Mouse (Mus musculus) embryonic facial prominence, embryonic 11.5 days (tissue): ENCODE data around the gene Tlr4. TPM values are rescaled to one million over a fixed set of nuclear protein-coding genes. Genes with fewer than 3 reads are reported as not detected.
A peak's percentile ranks its signal among the peaks of the same experiment; 100 is the strongest.

Experiments
- ATAC-seq: fragments of 200-750 bp; cut with Nextera tagmentation; replicated peaks from 2 replicates; pipeline ENCODE4 v1.8.0; 2017; ENCODE audit warnings: low read depth; ENCODE audit not compliant: insufficient number of reproducible peaks, low FRiP score, low TSS enrichment
- DNase-seq: peaks from one replicate; pipeline ENCODE4 v3.0.0-alpha.2; 2015; ENCODE audit warnings: low spot score
- H3K27ac ChIP-seq: fragments of 300-500 bp; sonication (generic); replicated peaks from 2 replicates; pipeline ENCODE4 v1.5.1; 2014; ENCODE audit warnings: mild to moderate bottlenecking, low read depth, low read length, control low read depth
- H3K27me3 ChIP-seq: fragments of 300-500 bp; sonication (generic); 2 replicates; pipeline ENCODE4 v1.6.1; 2014; ENCODE audit warnings: mild to moderate bottlenecking, low read length, moderate library complexity, mixed read lengths; ENCODE audit not compliant: control insufficient read depth, insufficient read depth
- H3K36me3 ChIP-seq: fragments of 300-500 bp; sonication (generic); replicated peaks from 2 replicates; pipeline ENCODE4 v1.6.1; 2014; ENCODE audit warnings: low read depth, mild to moderate bottlenecking, low read length, moderate library complexity, mixed read lengths; ENCODE audit not compliant: control insufficient read depth, insufficient read depth
- H3K4me1 ChIP-seq: fragments of 300-500 bp; sonication (generic); 2 replicates; pipeline ENCODE4 v1.6.1; 2014; ENCODE audit warnings: low read length, mixed read lengths; ENCODE audit not compliant: control insufficient read depth, insufficient read depth
- H3K4me2 ChIP-seq: fragments of 300-500 bp; sonication (generic); 2 replicates; pipeline ENCODE4 v1.6.1; 2014; ENCODE audit warnings: low read depth, mild to moderate bottlenecking, control low read depth, low read length, moderate library complexity
- H3K4me3 ChIP-seq: fragments of 300-500 bp; sonication (generic); 2 replicates; pipeline ENCODE4 v1.5.1; 2014; ENCODE audit warnings: low read depth, low read length, control low read depth
- H3K9ac ChIP-seq: fragments of 300-500 bp; sonication (generic); replicated peaks from 2 replicates; pipeline ENCODE4 v1.6.1; 2014; ENCODE audit warnings: mild to moderate bottlenecking, control low read depth, low read length
- H3K9me3 ChIP-seq: fragments of 300-500 bp; sonication (generic); replicated peaks from 2 replicates; pipeline ENCODE4 v1.6.1; 2016; ENCODE audit warnings: mild to moderate bottlenecking, low read length, inconsistent platforms, mixed read lengths; ENCODE audit not compliant: control insufficient read depth
- WGBS: fragments of 180-500 bp; shearing (Covaris S2); extraction: QIAGEN DNeasy Blood & Tissue Kit; methylation state at CpG from one replicate; pipeline ENCODE4 v1.1.7; 2014; 5-methylcytosine and 5-hydroxymethylcytosine counted together
- polyA plus RNA-seq: library from polyadenylated mRNA; unstranded; fragments of >200 nt; fragmentation: Nextera tagmentation; extraction: Ambion mirVana; gene quantifications from 2 replicates; pipeline ENCODE4 v1.2.1, GENCODE M21; 2014

Tlr4 gene
- polyA plus RNA-seq, 1 experiment from 2014 or later = 0.90 TPM

DNA sequence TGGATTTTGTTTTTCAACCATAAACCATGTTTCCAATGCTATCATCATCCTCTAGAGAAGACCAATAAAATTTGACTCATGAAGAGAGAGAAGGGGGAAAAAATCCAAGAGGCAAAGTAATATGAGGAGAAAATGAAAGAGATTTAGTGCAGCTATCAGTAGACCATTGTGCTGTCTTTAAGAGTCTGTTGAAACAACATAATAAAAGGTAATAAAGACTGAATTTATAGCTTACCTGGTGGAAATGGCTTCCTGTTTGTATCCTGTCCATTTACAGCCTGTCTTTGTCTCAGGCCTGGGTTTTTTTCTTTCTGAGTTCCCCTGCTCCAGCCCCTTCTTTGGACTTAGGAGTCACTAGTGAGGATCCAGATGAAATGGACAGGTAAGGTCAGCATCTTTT, 81.0 kb downstream of the Tlr4 start:
- no peak overlapping the region for H3K4me2 ChIP-seq
- no peak overlapping the region for H3K27ac ChIP-seq
- DNase-seq (no peak), ATAC-seq (no peak)
- H3K27me3 ChIP-seq = no peaks in the 10 kb centered on the region
- no peaks in the 10 kb centered on the region for H3K9me3 ChIP-seq
- no peak overlapping the region for H3K4me3 ChIP-seq
- H3K4me1 ChIP-seq = no peaks in the 10 kb centered on the region
- H3K36me3 ChIP-seq = no peaks in the 10 kb centered on the region
- H3K9ac ChIP-seq = no peak overlapping the region

DNA sequence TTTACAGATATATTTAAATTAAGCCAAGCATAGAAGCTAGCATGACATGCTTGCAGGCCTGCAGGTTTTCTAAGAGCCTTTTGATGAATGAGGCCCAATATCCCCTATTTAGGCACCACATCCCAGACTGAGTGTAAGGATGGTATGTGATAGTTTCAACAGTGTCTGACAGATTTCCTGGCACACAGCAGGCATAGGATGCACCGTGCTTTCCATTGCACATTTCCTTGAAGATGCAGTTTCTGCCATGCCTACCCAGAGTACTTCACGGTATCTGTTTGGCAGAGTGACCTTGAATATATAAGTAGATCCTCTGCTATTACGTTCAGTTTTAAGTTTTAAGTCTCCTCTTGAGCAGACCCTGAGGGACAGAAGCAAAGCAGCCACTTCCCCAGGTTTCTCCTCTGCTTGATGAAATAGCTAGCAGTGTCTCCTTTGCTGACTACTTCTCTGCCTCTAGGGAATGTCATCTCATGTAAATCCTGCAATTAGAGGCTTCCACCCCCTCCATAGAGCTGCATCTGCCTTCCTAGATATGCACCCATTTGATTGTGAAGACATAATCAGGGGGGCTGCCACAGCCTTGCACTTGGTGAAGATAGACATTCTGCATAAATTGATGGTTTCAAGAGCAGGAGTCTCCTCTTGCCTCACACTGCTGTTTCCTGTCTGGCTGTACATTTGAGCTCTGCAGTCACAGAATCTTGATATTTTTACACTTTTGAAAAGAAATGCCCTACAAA, 92.4 kb downstream of the Tlr4 start:
- no peak overlapping the region for H3K27ac ChIP-seq
- DNase-seq = no peak
- H3K4me3 ChIP-seq = no peak overlapping the region
- no peak overlapping the region for H3K4me2 ChIP-seq
- no peak overlapping the region for H3K9ac ChIP-seq
- WGBS = 76% methylated on average over 3 of the region's 3 CpGs
- ATAC-seq = no peak
- no peaks in the 10 kb centered on the region for H3K36me3 ChIP-seq
- no peaks in the 10 kb centered on the region for H3K27me3 ChIP-seq
- no peaks in the 10 kb centered on the region for H3K4me1 ChIP-seq
- H3K9me3 ChIP-seq = no peaks in the 10 kb centered on the region

DNA sequence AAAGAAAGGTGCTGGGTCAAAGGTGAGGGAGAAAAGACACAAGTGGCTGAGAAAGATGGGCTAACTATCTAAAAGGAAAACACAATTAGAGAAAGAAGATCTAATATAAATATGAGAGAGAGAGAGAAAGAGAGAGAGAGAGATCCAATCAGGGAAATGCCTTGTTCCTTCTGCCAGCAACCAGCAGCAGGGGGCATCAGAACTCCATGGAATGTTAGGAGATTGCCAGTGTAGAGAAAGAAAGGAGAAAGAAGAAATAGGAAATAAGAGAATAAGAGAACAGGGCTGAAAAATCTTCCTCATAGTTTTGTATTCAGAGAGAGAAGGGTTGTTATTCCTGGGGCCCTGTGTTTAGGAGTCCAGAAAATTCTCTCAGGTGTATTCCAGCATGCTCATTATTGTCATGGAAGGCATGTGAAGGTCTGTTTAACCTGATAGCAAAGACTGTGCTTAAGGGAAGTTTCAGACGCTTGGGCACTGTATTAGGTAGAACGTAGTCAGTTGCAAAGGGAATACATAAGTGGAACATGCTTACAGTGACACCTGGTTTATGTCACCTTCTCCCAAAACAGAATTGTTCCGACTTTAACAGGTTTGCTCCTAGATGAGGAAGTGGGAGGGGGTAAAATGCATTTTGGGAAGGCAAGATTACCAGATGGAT, 96.4 kb downstream of the Tlr4 start:
- WGBS = 66% methylated on average over 3 of the region's 3 CpGs
- Histone ChIP-seq H3K4me1 (no peaks in the 10 kb centered on the region), H3K9ac (no peak overlapping the region), H3K4me2 (no peak overlapping the region), H3K27me3 (no peaks in the 10 kb centered on the region), H3K9me3 (no peaks in the 10 kb centered on the region), H3K27ac (no peak overlapping the region), H3K4me3 (no peak overlapping the region), H3K36me3 (no peaks in the 10 kb centered on the region)
- DNase-seq = peak; percentile 55
- ATAC-seq = no peak

GRCm38 (mm10) chr4:66926066-66926465, 98.7 kb downstream of the Tlr4 start:
- H3K27ac ChIP-seq = no peak overlapping the region
- no peaks in the 10 kb centered on the region for H3K9me3 ChIP-seq
- H3K4me1 ChIP-seq = no peaks in the 10 kb centered on the region
- DNase-seq = no peak
- no peaks in the 10 kb centered on the region for H3K36me3 ChIP-seq
- H3K27me3 ChIP-seq = no peaks in the 10 kb centered on the region
- WGBS = 42% methylated on average over 4 of the region's 4 CpGs
- no peak overlapping the region for H3K4me2 ChIP-seq
- H3K4me3 ChIP-seq = no peak overlapping the region
- no peak for ATAC-seq
- H3K9ac ChIP-seq = no peak overlapping the region

- no peak overlapping the region for H3K4me2 ChIP-seq
- H3K27me3 ChIP-seq = no peaks in the 10 kb centered on the region
- no peaks in the 10 kb centered on the region for H3K36me3 ChIP-seq
- no peaks in the 10 kb centered on the region for H3K9me3 ChIP-seq
- DNase-seq (no peak), ATAC-seq (no peak)
- no peak overlapping the region for H3K9ac ChIP-seq
- H3K4me1 ChIP-seq = no peaks in the 10 kb centered on the region
- no peak overlapping the region for H3K27ac ChIP-seq
- WGBS = 61% methylated on average over 2 of the region's 2 CpGs
- no peak overlapping the region for H3K4me3 ChIP-seq
These were observed 100.2 kb downstream of the Tlr4 start for GRCm38 (mm10) chr4:66927537-66928088.

GRCm38 (mm10) chr4:66938489-66939061, 111.2 kb downstream of the Tlr4 start:
- H3K9me3 ChIP-seq = no peaks in the 10 kb centered on the region
- H3K27me3 ChIP-seq = no peaks in the 10 kb centered on the region
- no peaks in the 10 kb centered on the region for H3K4me1 ChIP-seq
- H3K27ac ChIP-seq = no peak overlapping the region
- no peak for ATAC-seq
- DNase-seq = no peak
- H3K4me2 ChIP-seq = no peak overlapping the region
- whole genome bisulfite sequencing = 79% methylated on average over 4 of the region's 4 CpGs
- no peak overlapping the region for H3K4me3 ChIP-seq
- no peaks in the 10 kb centered on the region for H3K36me3 ChIP-seq
- H3K9ac ChIP-seq = no peak overlapping the region

- H3K4me2 ChIP-seq = no peak overlapping the region
- no peak for DNase-seq
- no peak overlapping the region for H3K9ac ChIP-seq
- no peaks in the 10 kb centered on the region for H3K4me1 ChIP-seq
- ATAC-seq = no peak
- no peaks in the 10 kb centered on the region for H3K36me3 ChIP-seq
- no peak overlapping the region for H3K27ac ChIP-seq
- H3K4me3 ChIP-seq = no peak overlapping the region
- no peaks in the 10 kb centered on the region for H3K27me3 ChIP-seq
- 88% methylated on average over 1 of the region's 1 CpGs for WGBS
- no peaks in the 10 kb centered on the region for H3K9me3 ChIP-seq
These were observed 114.5 kb downstream of the Tlr4 start for GRCm38 (mm10) chr4:66941894-66942293.

DNA sequence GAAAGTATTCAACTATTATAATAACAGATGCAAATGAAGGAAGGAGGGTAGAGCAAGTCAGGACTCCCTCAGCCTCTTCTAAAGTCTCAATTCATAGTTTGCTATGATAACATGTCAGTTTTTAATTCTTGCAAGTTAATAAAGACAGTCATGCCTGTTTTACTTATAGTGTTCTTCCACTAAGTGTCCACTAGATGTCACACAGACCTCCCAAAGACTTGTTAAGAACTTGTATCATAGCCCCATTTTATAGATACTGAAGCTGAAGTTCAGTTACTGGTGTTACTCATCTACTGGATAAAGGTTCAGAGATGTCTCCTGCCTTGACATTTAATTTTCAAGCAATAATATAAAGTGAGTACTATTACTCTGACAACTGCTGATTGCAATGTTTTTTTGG, 116.3 kb downstream of the Tlr4 start:
- no peak overlapping the region for H3K4me2 ChIP-seq
- no peaks in the 10 kb centered on the region for H3K4me1 ChIP-seq
- no peak overlapping the region for H3K9ac ChIP-seq
- H3K27ac ChIP-seq = no peak overlapping the region
- H3K36me3 ChIP-seq = no peaks in the 10 kb centered on the region
- no peak for ATAC-seq
- no peaks in the 10 kb centered on the region for H3K27me3 ChIP-seq
- DNase-seq = no peak
- no peak overlapping the region for H3K4me3 ChIP-seq
- H3K9me3 ChIP-seq = no peaks in the 10 kb centered on the region
